Mouse (Mus musculus): ENCODE measurements around the gene Rcc2.
A peak's percentile ranks its signal among the peaks of the same experiment; 100 is the strongest.

The Rcc2 gene

DNA sequence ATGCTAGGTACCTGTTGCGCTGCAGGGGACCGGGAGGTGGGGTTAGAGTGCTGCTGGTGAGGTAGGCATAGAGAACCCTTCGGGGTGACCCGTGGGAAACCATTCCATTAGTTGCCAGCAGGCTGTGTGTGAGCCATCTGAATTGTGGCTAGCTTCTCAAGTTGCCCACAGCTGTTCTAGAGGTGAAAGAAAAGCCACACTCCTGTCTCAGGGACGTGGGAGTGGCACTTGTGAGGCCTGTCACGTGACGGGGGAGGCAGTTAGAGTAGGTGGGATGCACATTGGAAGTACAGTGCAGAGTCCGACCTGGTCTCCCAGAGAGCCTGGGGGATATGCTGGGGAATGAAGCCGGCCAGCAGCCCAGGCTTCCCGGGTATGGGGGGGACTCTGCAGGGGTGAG, 9.3 kb downstream of the Rcc2 start:
- no peak for DNase-seq (ENCODE audit: low spot score)

DNA sequence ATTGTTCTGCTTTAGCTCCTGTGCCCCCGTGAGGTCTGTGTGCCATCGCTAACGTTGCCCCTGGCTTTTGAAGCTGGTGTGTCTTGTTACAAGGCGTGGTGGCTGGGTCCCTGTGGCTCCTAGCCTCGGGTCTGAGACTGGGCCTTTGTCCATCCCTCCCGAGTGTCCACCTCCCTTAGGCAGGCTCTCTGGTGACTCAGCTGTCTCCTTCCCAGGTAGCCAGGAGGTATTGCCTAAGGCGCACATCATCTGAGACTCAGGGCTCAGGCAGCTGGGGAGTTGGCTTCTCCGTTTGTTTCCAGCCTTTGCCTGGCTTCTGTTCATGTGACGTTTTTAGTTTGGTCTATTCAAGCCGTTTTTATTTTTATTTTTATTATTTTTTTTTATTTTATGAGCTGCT, 10.4 kb downstream of the Rcc2 start:
- no peak for DNase-seq (ENCODE audit: low spot score)

DNA sequence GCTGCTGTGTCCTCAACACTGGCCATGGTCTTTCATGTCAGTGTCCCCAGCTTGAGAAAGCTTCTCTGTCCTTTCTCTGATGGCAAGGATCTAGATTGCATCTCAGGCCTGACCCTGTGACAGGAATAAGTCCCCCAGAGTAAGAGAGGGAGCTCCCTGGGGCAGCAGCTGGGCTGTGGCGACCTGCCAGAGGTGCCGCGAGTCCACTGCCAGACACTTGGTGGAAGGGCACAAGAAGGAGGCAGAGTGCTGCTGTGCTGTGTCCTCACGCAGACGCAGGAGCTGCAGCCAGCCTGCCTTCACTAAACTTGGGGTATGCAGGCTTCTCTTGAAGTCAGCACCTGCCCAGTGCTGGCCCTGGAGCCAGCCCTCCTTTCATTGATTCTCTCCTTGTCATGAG, 11.0 kb downstream of the Rcc2 start:
- DNase-seq (ENCODE audit: low spot score): no peak

DNA sequence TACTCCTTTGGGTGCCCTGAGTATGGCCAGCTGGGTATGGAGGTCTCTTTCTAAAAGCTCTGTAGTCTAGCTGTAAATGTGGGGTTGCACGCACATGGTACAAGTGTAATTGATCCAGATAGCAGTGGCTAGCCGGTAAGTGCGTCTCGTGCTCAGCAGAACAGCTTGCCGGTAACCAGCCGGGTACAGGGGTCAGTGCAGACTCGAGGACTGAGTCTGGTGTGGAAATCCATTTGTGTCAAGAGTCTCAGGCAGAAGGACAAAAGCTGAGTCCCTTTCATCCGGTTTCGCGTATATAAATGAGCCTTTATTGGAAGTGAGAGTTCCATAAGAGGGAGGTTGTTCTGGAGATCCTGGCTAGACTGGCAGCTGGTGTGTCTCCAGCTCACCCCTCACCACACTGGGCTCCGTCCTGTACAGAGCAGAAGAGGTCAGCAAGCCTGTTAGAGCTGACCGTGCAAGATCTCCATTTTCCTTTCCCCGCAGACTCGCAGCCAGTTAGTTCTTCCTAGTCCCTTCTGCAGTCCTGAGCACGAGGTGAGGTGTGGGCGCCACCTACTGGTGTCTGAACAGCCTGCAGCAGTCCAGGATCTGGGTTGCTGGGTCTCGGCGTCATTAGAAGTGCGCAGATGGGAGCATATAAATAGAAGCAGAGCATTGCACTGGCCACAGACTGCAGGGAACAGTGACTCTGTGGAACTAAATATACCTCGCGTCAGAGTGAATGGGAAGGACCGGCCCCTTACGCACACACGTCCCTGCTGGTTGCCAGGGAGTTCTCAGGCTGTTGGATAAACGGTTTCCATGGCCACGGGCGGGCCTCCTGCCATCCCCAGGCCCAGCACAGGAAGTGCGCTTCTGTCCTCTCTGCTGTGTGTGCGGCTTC, 13.4 kb downstream of the Rcc2 start:
- peak; percentile 63 for DNase-seq (ENCODE audit: low spot score)

DNA sequence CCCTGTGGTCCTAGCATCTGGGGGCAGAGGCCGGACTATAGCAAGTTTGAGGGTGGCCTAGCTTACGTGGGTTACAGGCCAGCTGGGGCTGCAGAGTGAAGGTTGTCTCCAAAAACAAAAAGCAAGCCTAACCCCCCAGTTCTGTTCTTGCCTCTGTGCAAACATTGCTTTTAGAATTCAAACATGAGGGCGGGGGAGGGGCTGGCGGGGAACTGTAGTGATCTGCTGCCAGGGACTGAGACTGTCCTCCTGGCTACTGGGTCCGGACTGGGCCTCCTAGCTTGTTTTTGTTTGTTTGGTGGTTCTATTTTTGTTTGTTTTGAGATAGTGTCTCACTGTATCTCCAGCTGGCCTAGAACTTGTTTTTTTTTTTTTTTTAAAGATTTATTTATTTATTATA, 14.2 kb downstream of the Rcc2 start:
- DNase-seq (ENCODE audit: low spot score): no peak

DNA sequence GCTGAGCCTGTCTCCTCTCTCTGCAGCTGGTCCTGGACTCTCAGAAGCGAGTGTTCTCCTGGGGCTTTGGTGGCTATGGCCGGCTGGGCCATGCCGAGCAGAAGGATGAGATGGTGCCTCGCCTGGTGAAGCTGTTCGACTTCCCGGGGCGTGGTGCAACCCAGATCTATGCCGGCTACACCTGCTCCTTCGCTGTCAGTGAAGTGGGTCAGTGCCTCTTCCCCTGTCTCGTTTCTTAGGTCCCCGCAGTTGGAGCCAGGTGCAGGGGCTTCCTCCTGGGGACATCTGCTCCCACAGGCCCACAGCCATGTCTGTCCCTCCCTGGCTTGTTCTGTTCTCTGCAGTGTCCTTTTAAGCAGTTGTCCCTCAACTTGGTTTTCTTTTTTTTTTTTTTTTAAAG, 16.7 kb downstream of the Rcc2 start:
- DNase-seq (ENCODE audit: low spot score): no peak

DNA sequence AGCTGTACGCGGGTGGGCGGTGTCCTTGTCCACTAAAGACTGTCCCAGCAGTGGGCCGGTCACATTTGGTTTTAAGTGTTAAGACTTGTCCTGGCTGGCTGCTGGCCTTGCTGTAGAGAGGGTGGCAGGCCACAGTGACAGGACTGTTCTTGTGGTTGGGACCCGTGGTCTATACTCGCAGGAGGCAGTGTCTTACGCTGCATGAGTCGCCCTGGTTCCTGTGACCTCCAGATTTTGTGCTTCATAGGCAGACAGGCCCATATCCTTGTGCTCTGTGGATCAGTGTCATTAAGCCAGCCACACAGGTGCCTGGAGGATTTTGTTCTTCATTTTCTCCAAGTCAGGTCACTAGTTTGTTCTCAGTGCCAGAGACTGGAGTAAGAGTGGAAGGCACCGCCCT, 18.1 kb downstream of the Rcc2 start:
- DNase-seq (ENCODE audit: low spot score): no peak

DNA sequence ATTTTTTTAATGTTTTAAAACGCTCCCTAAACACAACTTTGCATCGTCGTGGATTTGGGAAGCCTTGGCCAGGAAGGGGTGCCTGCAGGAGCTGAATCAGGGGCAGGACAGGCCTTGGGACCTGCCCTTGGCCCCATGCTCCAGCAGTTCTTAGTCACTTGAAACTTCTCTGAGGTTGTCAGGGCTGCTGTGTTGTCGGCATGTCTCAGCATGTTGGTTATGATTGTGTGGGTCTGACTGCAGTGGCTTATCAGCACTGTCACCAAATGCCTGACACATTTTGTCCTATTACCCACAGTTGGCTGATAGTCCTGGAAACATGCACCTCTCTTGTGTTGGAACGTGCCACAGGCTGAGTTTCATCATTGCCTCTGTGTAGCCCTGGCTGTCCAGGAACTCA, 19.8 kb downstream of the Rcc2 start:
- no peak for DNase-seq (ENCODE audit: low spot score)

DNA sequence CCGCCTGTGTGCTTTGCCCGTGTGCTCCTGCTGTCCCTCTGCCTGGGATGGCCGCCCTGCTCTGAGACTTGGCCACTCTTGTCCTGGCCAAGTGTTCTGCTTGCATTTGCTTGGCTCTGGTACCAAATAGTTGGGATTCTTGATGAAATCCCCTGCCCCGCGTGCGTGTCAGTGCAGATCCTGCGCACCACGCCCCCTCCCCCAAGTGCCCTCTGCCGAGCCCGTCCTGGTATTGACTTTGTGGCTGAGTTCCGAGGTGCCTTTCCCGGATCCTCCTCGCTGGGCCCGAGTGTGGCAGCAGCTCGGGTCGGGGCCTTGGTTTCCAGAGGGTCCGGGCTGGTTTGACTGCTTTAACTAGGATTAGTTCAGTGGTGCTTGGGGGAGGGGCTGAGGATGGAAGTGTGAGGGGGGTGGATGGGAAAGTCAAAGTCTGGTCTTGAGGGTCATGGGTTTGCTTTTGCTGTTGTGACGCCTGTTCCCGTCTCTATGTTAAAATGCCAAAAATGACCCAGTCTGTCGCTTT, 21.7 kb downstream of the Rcc2 start:
- DNase-seq (ENCODE audit: low spot score): no peak

DNA sequence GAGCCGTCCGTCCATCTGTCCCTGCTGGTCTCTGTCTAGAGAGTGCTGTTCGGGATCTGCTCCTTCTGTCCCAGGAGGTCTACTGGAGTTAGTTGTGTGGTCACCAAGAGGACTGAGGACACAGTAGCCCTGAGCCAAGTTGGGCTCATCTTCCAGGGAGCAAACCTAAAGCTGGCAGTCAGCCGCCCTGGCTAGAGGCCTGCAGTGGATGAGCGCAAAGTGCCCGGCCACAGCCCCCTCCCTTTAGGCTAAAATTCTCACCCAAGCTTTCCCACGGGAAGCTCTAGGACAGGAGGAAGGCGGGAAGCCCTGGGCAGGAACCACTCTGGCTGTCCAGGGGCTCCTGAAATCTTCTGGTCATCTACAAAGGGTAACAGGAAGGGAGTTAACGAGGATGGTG, 22.4 kb downstream of the Rcc2 start:
- no peak for DNase-seq (ENCODE audit: low spot score)

DNA sequence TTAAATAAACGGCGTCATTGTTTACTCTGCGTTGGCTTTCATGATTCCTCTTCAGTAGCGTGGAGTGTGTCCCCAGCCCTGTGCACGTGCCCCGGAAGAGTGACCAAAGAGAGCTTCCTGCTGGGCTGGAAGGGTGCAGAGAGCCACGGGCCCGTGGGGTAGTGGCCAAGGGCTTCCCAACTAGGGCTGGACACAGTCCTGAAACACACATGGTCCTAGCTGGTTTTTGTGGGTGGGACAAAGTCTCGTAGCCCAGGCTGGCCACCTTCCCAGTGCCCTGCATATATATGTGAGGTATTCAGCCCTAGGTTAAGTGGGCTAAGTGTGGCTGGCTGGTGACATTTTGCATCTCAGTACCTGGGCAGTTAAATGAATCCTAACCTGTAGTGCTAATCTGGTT, 22.9 kb downstream of the Rcc2 start:
- no peak for DNase-seq (ENCODE audit: low spot score)

DNA sequence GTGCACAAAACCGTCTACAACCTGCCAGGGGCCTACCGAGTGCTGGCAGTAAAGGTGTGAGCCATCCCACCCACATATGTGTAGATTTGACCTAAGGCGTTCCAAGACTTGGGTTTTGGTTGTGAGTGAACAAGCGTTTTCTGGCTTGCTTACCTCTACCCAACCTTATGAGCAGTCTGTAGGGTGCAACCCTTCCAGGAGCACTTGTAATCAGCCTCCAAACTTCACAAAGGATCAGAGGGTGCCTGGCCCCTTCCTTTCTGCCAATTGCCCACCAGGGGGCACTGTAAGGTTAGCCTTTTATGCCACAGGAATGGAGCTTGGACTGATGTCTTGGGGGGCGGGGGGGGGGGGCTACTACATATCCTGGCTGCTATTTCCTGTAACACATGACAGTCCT, 23.5 kb downstream of the Rcc2 start:
- no peak for DNase-seq (ENCODE audit: low spot score)

DNA sequence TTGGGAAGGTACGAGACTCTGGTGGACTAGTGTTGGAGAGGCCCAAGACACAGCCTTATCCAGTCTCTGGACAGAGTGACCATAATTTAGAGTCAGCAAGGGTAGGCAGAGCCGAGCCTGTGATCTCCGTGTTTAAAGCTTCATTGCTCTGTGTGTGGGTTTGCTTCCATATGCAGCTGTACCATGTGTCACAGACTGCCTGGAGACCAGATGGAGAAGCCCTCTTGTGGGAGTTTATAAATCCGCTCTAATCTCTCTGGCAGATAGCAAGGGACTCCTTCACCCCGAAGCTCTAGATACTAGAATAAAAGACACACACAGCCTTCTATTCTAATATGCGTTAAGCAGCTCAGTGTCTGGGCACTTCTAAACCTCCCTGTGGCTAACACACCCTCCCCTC, 24.4 kb downstream of the Rcc2 start:
- DNase-seq (ENCODE audit: low spot score): no peak

DNA sequence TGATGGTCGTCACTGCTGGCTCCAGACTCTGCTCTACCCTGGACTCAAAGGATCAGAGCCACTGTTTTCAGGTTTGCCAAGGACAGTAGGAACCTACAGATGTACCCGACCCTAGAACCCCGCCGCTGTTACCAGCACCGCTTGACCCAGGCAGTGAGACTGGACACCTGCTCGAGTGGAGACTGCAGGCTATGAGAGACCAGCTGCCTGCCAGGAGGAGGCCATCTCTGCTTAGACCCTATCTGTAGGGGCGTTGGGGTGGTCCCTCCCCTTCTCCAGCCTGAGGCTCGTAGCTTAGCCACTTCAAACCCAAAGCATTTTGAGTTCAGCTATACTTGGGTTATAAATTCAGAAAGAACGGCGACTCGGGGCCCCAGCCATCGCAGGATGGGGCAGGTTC, 26.6 kb downstream of the Rcc2 start:
- DNase-seq (ENCODE audit: low spot score): no peak

DNA sequence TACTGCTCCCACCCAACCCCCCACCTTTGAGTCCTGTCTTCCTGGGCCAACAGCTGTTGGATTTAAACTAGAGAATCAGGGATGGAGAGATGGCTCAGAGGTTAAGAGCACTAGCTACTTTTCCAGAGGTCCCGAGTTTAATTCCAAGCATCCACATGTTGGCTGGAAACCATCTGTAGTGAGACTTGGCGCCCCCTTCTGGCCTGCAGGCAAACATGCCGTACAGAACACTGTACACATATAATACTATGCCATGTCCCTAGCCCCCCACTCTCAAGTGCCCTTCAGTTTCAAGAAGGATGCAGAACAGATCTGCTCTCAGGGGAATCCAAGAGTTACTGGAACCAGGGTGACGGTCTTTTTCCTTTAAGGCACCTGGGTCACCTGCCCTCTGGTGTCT, 31.3 kb downstream of the Rcc2 start:
- DNase-seq (ENCODE audit: low spot score): no peak

DNA sequence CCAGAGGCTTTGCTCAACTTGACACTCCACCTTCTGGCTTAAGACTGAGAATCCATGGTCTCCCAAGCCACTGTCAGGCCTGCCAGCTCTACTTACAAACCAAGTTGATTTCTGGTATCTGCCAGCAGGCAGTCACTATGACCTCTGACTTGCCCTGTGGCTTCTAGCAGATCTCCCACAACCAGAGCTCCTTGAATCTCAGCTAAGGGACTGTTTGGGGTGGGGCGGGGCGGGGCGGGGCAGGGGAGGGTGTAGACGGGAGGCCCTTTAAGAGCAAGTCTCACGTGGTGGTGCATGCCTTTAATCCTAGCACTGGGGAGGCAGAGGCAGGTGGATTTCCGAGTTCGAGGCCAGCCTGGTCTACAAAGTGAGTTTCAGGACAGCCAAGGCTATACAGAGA, 32.5 kb downstream of the Rcc2 start:
- DNase-seq (ENCODE audit: low spot score): no peak

DNA sequence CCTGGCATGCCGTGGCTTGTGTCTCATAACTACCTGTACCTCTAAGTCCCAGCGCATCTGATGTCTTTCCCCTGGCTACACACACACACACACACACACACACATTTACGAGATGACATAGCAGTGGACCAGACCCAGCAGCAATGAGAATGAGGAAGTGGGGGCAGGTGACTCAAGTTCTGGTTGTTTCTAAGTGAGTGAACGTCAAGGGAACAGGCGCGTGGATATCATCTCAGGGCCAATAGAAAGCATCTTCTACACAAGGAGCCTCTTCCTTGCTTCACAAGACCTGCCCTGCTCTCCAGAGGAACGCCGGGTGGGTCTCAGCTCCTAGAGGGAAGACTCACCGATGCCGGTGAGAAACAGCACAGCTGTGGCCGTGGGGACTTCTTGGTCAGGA, 40.3 kb downstream of the Rcc2 start:
- DNase-seq (ENCODE audit: low spot score): no peak

DNA sequence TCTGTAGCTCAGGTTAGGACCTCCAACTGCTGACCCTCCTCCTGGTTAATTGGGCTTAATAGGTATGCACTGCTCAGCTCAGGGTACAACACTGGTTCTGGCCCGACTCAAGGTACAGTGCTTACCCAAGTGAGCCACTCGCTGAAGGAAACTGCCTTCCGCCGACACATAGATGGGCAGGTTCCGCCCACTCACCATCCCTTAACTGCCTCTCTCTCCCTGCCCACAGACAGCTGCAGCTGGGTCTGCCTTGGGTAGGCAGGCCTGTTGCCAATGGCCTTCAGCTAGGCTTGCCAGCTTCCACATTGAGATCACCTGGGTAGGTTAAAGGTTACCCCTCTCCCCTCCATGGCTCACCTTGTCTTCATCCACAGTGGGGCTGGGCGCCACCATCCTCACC, 41.1 kb downstream of the Rcc2 start:
- no peak for DNase-seq (ENCODE audit: low spot score)

DNA sequence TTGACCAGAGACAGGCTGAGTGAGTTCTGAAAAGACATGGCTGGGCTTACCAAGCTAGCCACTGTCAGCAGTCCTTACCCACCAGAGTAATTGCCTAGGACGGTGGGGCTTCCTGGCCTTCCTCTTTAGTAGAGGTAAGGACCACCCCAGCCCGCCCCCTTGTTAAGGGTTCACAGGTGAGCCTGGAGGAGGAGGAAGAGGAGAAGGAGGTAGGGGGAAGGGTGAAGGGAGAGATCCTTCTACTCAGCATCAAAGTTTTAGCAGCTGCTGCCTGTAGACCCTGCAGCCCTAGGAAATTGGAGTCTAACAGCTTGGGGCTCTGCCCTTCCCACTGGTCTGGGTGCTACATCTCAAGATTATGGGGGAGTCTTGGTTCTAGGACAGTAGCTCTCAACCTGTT, 42.2 kb downstream of the Rcc2 start, which contains the start of gene Padi6:
Padi6 (minus strand) TSS at position 101 of the 400 bp plus-strand sequence.
- DNase-seq (ENCODE audit: low spot score): no peak

DNA sequence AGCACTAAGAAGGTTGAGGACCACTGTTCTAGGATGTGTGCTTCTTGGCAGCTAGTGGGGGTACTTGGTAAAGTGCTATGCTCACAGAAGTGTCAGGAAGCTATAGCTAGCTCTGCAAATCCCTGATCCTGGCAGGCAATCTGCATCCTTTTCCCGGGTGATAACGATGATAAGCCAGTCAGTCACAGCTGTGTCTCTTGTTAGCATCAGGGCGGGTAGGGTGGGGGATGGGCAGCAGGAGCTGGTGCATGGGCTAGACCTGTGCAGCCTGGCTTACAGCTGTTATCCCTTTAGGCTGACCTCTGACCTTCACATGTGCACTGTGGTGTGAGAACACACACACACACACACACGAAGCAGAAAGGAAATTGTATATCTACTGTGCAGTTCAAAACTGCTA, 42.7 kb downstream of the Rcc2 start:
- DNase-seq (ENCODE audit: low spot score): no peak

DNA sequence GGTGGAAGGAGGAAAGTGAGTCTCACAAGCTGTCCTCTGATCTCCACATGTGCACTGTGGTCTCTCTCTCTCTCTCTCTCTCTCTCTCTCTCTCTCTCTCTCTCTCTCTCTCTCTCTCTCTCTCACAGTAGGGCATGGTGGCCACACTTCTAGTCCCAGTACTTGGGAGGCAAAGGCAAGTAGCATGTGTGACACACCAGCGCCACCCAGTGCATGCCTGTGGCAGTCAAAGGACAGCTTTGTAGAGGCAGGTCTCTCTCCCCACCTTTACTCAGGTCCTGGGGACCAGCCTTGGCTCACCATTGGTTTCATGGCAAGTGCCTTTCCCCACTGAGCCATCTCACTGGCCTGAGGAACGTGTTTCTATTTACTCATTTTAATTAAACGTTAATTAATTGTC, 44.3 kb downstream of the Rcc2 start:
- DNase-seq (ENCODE audit: low spot score): no peak

DNA sequence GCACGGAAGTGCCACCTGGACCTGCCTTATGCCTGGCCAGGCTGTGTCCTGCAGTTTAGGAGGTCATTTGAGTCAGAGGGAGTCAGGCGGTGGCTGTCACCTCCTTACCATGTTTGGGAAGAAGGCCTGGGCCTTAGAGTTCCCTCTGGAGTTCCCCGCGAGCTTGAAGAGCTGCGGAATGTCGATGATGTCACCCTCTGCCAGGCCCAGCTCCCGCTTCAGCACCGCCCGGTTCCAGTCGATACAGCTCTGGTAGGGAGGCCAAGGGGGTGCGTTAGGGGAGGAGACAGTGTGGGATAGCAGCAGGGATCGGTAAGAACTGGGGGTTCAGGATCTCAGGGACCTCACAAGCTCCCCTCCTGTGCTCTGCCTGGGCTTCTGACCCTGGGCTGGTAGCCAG, 47.6 kb downstream of the Rcc2 start:
- no peak for DNase-seq (ENCODE audit: low spot score)

DNA sequence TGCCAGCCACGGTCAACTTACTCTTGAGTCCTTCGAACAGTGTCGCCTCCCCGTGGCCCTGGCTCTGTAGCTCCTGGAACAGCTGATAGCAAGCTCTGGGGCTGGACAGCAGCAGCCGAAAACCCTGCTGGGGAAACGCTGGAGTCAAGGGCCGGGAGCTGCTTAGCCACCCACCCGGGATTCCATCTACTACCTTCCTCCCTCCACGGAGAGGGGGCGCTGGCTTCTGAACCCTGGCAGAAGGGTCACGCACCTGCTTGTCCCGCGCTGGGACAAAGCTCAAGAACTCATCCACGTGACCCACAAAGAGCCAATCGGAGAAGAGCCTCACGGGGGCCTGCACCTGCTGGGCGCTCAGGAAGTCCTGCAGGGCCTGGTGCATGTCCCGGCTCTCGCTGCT, 50.0 kb downstream of the Rcc2 start:
- DNase-seq (ENCODE audit: low spot score): no peak

DNA sequence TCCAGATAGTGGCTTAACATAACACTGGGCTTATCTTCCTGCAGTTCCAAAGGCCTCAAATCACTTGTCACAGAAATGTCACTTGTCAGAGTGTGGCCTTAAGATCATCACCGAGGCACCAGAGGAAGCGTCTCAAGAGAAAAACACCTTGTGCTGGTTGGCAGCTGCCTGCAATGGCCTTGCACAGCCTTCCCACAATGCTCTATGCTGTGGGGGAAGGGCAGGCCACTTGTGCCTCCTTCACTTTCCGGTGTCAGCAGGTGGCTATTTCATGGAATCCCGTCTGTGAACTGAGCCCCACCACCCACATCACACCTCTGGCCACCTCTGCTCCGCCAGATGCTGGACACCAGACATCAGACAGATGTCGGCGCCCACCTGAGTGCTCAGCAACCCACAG, 53.0 kb downstream of the Rcc2 start:
- no peak for DNase-seq (ENCODE audit: low spot score)

All from ovary, adult 18-20 months (tissue).